Mouse (Mus musculus) neural tube, embryonic 15.5 days (tissue): ENCODE data around the gene Cacna1c. TPM values are rescaled to one million over a fixed set of nuclear protein-coding genes. Genes with fewer than 3 reads are reported as not detected.
A peak's percentile ranks its signal among the peaks of the same experiment; 100 is the strongest.

Experiments used
- ATAC-seq: fragments of 200-750 bp; cut with Nextera tagmentation; 2 replicates; pipeline ENCODE4 v1.8.0; 2017; ENCODE audit warnings: mild to moderate bottlenecking, moderate TSS enrichment, moderate library complexity; ENCODE audit not compliant: low FRiP score
- H3K27ac ChIP-seq: fragments of 300-500 bp; sonication (generic); replicated peaks from 2 replicates; pipeline ENCODE4 v1.5.1; 2015; ENCODE audit warnings: mild to moderate bottlenecking, inconsistent platforms
- H3K27me3 ChIP-seq: fragments of 300-500 bp; sonication (generic); replicated peaks from 2 replicates; pipeline ENCODE4 v1.6.1; 2015; ENCODE audit warnings: inconsistent platforms
- H3K36me3 ChIP-seq: fragments of 300-500 bp; sonication (generic); 2 replicates; pipeline ENCODE4 v1.6.1; 2015; ENCODE audit warnings: inconsistent platforms
- H3K4me1 ChIP-seq: fragments of 300-500 bp; sonication (generic); 2 replicates; pipeline ENCODE4 v1.6.1; 2015; ENCODE audit warnings: inconsistent platforms
- H3K4me2 ChIP-seq: fragments of 300-500 bp; sonication (generic); 2 replicates; pipeline ENCODE4 v1.6.1; 2015; ENCODE audit warnings: inconsistent platforms, mild to moderate bottlenecking, moderate library complexity
- H3K4me3 ChIP-seq: fragments of 300-500 bp; sonication (generic); replicated peaks from 2 replicates; pipeline ENCODE4 v1.5.1; 2015; ENCODE audit warnings: mild to moderate bottlenecking, inconsistent platforms
- H3K9ac ChIP-seq: fragments of 300-500 bp; sonication (generic); replicated peaks from 2 replicates; pipeline ENCODE4 v1.6.1; 2015; ENCODE audit warnings: mild to moderate bottlenecking, inconsistent platforms
- H3K9me3 ChIP-seq: fragments of 300-500 bp; sonication (generic); replicated peaks from 2 replicates; pipeline ENCODE4 v1.6.1; 2016; ENCODE audit warnings: inconsistent platforms
- WGBS: fragments of 180-500 bp; shearing (Covaris S2); methylation state at CpG from one replicate; pipeline ENCODE4 v1.1.7; 2015; ENCODE audit warnings: mixed read lengths; 5-methylcytosine and 5-hydroxymethylcytosine counted together
- polyA plus RNA-seq: library from polyadenylated mRNA; unstranded; fragments of >200 nt; fragmentation: Nextera tagmentation; extraction: Ambion mirVana; gene quantifications from 2 replicates; pipeline ENCODE4 v1.2.1, GENCODE M21; 2015

The Cacna1c gene
- polyA plus RNA-seq, 1 experiment from 2014 or later: 7.4 TPM

- Histone ChIP-seq H3K4me1 (0 out of 2 replicates have a peak, but pooled peaks cover 19% of the 10 kb centered on the region), H3K9ac (no peak overlapping the region), H3K36me3 (peaks cover 18% of the 10 kb centered on the region), H3K27ac (no peak overlapping the region), H3K4me3 (no peak overlapping the region), H3K9me3 (no peaks in the 10 kb centered on the region), H3K4me2 (no peak overlapping the region), H3K27me3 (no peaks in the 10 kb centered on the region)
- ATAC-seq: no peak
- 59% methylated on average over 5 of the region's 5 CpGs for WGBS
Observed at GRCm38 (mm10) chr6:118753064-118753463, 443.2 kb downstream of the Cacna1c start.

- H3K4me2 ChIP-seq: no peak overlapping the region
- no peak overlapping the region for H3K4me3 ChIP-seq
- WGBS: 86% methylated on average over 1 of the region's 1 CpGs
- H3K27ac ChIP-seq: no peak overlapping the region
- ATAC-seq: no peak
- 0 out of 2 replicates have a peak, but pooled peaks cover 4% of the 10 kb centered on the region for H3K4me1 ChIP-seq
- H3K27me3 ChIP-seq: no peaks in the 10 kb centered on the region
- no peak overlapping the region for H3K9ac ChIP-seq
- peaks cover 22% of the 10 kb centered on the region for H3K36me3 ChIP-seq
- H3K9me3 ChIP-seq: no peaks in the 10 kb centered on the region
Observed at GRCm38 (mm10) chr6:118749285-118749684, 446.9 kb downstream of the Cacna1c start.

GRCm38 (mm10) chr6:118742701-118743100, 453.5 kb downstream of the Cacna1c start:
- Histone ChIP-seq H3K27ac (no peak overlapping the region), H3K4me2 (no peak overlapping the region), H3K4me3 (no peak overlapping the region), H3K9ac (no peak overlapping the region), H3K36me3 (peaks cover 9% of the 10 kb centered on the region), H3K4me1 (0 out of 2 replicates have a peak, but pooled peaks cover 4% of the 10 kb centered on the region), H3K9me3 (no peaks in the 10 kb centered on the region), H3K27me3 (no peaks in the 10 kb centered on the region)
- 90% methylated on average over 6 of the region's 6 CpGs for WGBS
- no peak for ATAC-seq

GRCm38 (mm10) chr6:118741841-118742240, 454.4 kb downstream of the Cacna1c start:
- Histone ChIP-seq H3K4me2 (no peak overlapping the region), H3K36me3 (peaks cover 5% of the 10 kb centered on the region), H3K9me3 (no peaks in the 10 kb centered on the region), H3K27me3 (no peaks in the 10 kb centered on the region), H3K4me1 (0 out of 2 replicates have a peak, but pooled peaks cover 4% of the 10 kb centered on the region), H3K9ac (no peak overlapping the region), H3K4me3 (no peak overlapping the region), H3K27ac (no peak overlapping the region)
- 94% methylated on average over 14 of the region's 14 CpGs for WGBS
- no peak for ATAC-seq

GRCm38 (mm10) chr6:118739961-118740599, 456.1 kb downstream of the Cacna1c start:
- no peak overlapping the region for H3K4me3 ChIP-seq
- H3K27me3 ChIP-seq: no peaks in the 10 kb centered on the region
- no peak overlapping the region for H3K27ac ChIP-seq
- no peaks in the 10 kb centered on the region for H3K9me3 ChIP-seq
- ATAC-seq: no peak
- no peak overlapping the region for H3K9ac ChIP-seq
- 84% methylated on average over 9 of the region's 9 CpGs for WGBS
- H3K36me3 ChIP-seq: peaks cover 5% of the 10 kb centered on the region; the same call in 1 of the 2 replicates
- H3K4me2 ChIP-seq: no peak overlapping the region
- 0 out of 2 replicates have a peak, but pooled peaks cover 4% of the 10 kb centered on the region for H3K4me1 ChIP-seq

- H3K4me3 ChIP-seq: no peak overlapping the region
- H3K9ac ChIP-seq: no peak overlapping the region
- H3K4me1 ChIP-seq: 0 out of 2 replicates have a peak, but pooled peaks cover 4% of the 10 kb centered on the region
- no peaks in the 10 kb centered on the region for H3K27me3 ChIP-seq
- H3K9me3 ChIP-seq: no peaks in the 10 kb centered on the region
- H3K4me2 ChIP-seq: no peak overlapping the region
- ATAC-seq: no peak
- H3K27ac ChIP-seq: no peak overlapping the region
- peaks cover 10% of the 10 kb centered on the region; the same call in 1 of the 2 replicates for H3K36me3 ChIP-seq
- 68% methylated on average over 4 of the region's 4 CpGs for WGBS
Observed at GRCm38 (mm10) chr6:118739344-118739743, 456.9 kb downstream of the Cacna1c start.

- no peak overlapping the region for H3K9ac ChIP-seq
- H3K36me3 ChIP-seq: peaks cover 10% of the 10 kb centered on the region; the same call in 1 of the 2 replicates
- H3K4me1 ChIP-seq: 0 out of 2 replicates have a peak, but pooled peaks cover 4% of the 10 kb centered on the region
- no peak overlapping the region for H3K4me3 ChIP-seq
- WGBS: 40% methylated on average over 3 of the region's 3 CpGs
- ATAC-seq: no peak
- H3K4me2 ChIP-seq: no peak overlapping the region
- no peak overlapping the region for H3K27ac ChIP-seq
- no peaks in the 10 kb centered on the region for H3K27me3 ChIP-seq
- no peaks in the 10 kb centered on the region for H3K9me3 ChIP-seq
Observed at GRCm38 (mm10) chr6:118738656-118739055, 457.6 kb downstream of the Cacna1c start.

GRCm38 (mm10) chr6:118737078-118737477, 459.1 kb downstream of the Cacna1c start:
- Histone ChIP-seq H3K36me3 (peaks cover 10% of the 10 kb centered on the region; the same call in 1 of the 2 replicates), H3K27me3 (no peaks in the 10 kb centered on the region), H3K4me1 (0 out of 2 replicates have a peak, but pooled peaks cover 4% of the 10 kb centered on the region), H3K27ac (no peak overlapping the region), H3K9ac (no peak overlapping the region), H3K4me2 (no peak overlapping the region), H3K9me3 (no peaks in the 10 kb centered on the region), H3K4me3 (no peak overlapping the region)
- ATAC-seq: no peak
- 73% methylated on average over 6 of the region's 6 CpGs for WGBS

GRCm38 (mm10) chr6:118736491-118736890, 459.7 kb downstream of the Cacna1c start:
- Histone ChIP-seq H3K27me3 (no peaks in the 10 kb centered on the region), H3K9me3 (no peaks in the 10 kb centered on the region), H3K4me2 (no peak overlapping the region), H3K4me1 (0 out of 2 replicates have a peak, but pooled peaks cover 4% of the 10 kb centered on the region), H3K36me3 (peaks cover 8% of the 10 kb centered on the region; the same call in 1 of the 2 replicates), H3K4me3 (no peak overlapping the region), H3K9ac (no peak overlapping the region), H3K27ac (no peak overlapping the region)
- 81% methylated on average over 7 of the region's 7 CpGs for WGBS
- ATAC-seq: no peak

- H3K4me3 ChIP-seq: no peak overlapping the region
- WGBS: 92% methylated on average over 3 of the region's 3 CpGs
- peaks cover 9% of the 10 kb centered on the region; the same call in 1 of the 2 replicates for H3K36me3 ChIP-seq
- no peak for ATAC-seq
- no peak overlapping the region for H3K9ac ChIP-seq
- no peak overlapping the region for H3K4me2 ChIP-seq
- H3K27me3 ChIP-seq: no peaks in the 10 kb centered on the region
- H3K9me3 ChIP-seq: no peaks in the 10 kb centered on the region
- no peak overlapping the region for H3K27ac ChIP-seq
- 0 out of 2 replicates have a peak, but pooled peaks cover 4% of the 10 kb centered on the region for H3K4me1 ChIP-seq
Observed at GRCm38 (mm10) chr6:118735145-118735544, 461.1 kb downstream of the Cacna1c start.

GRCm38 (mm10) chr6:118731937-118732336, 464.3 kb downstream of the Cacna1c start:
- peaks cover 25% of the 10 kb centered on the region for H3K36me3 ChIP-seq
- no peak overlapping the region for H3K4me2 ChIP-seq
- H3K4me1 ChIP-seq: no peaks in the 10 kb centered on the region
- 92% methylated on average over 3 of the region's 3 CpGs for WGBS
- H3K27ac ChIP-seq: no peak overlapping the region
- no peak overlapping the region for H3K9ac ChIP-seq
- H3K27me3 ChIP-seq: no peaks in the 10 kb centered on the region
- no peaks in the 10 kb centered on the region for H3K9me3 ChIP-seq
- ATAC-seq: no peak
- H3K4me3 ChIP-seq: no peak overlapping the region

- Histone ChIP-seq H3K4me1 (peaks cover 6% of the 10 kb centered on the region; the same call in 1 of the 2 replicates), H3K36me3 (peaks cover 14% of the 10 kb centered on the region), H3K4me2 (no peak overlapping the region), H3K27ac (0 out of 2 replicates have a peak overlapping the region, but pooled peaks have one; percentile 2), H3K9me3 (no peaks in the 10 kb centered on the region), H3K4me3 (no peak overlapping the region), H3K27me3 (no peaks in the 10 kb centered on the region), H3K9ac (no peak overlapping the region)
- WGBS: 71% methylated on average over 4 of the region's 4 CpGs
- ATAC-seq: no peak
Observed at GRCm38 (mm10) chr6:118724908-118725307, 471.3 kb downstream of the Cacna1c start.
